Mouse (Mus musculus) lung, embryonic 16.5 days (tissue): ENCODE data around the gene 4930564D02Rik. TPM values are rescaled to one million over a fixed set of nuclear protein-coding genes. Genes with fewer than 3 reads are reported as not detected.

Source experiments
- ATAC-seq: fragments of 200-750 bp; cut with Nextera tagmentation; 2 replicates; pipeline ENCODE4 v1.8.0; 2017; ENCODE audit warnings: low read depth, mild to moderate bottlenecking, moderate library complexity
- H3K27ac ChIP-seq: fragments of 300-500 bp; sonication (generic); 2 replicates; pipeline ENCODE4 v1.5.1; 2014; ENCODE audit warnings: mild to moderate bottlenecking, control low read depth, low read length
- H3K27me3 ChIP-seq: fragments of 300-500 bp; sonication (generic); 2 replicates; pipeline ENCODE4 v1.6.1; 2014; ENCODE audit warnings: low read depth, low read length, mixed read lengths; ENCODE audit not compliant: control insufficient read depth, insufficient read depth
- H3K36me3 ChIP-seq: fragments of 300-500 bp; sonication (generic); 2 replicates; pipeline ENCODE4 v1.6.1; 2014; ENCODE audit warnings: low read length; ENCODE audit not compliant: control insufficient read depth, insufficient read depth
- H3K4me1 ChIP-seq: fragments of 300-500 bp; sonication (generic); replicated peaks from 2 replicates; pipeline ENCODE4 v1.6.1; 2014; ENCODE audit warnings: low read length, mixed read lengths; ENCODE audit not compliant: control insufficient read depth, insufficient read depth
- H3K4me2 ChIP-seq: fragments of 300-500 bp; sonication (generic); 2 replicates; pipeline ENCODE4 v1.6.1; 2014; ENCODE audit warnings: low read depth, low read length, control low read depth
- H3K4me3 ChIP-seq: fragments of 300-500 bp; sonication (generic); 2 replicates; pipeline ENCODE4 v1.5.1; 2014; ENCODE audit warnings: mild to moderate bottlenecking, low read length, control low read depth
- H3K9ac ChIP-seq: fragments of 300-500 bp; sonication (generic); 2 replicates; pipeline ENCODE4 v1.6.1; 2014; ENCODE audit warnings: low read length, control low read depth
- H3K9me3 ChIP-seq: fragments of 300-500 bp; sonication (generic); 2 replicates; pipeline ENCODE4 v1.6.1; 2016; ENCODE audit warnings: low read length; ENCODE audit not compliant: control insufficient read depth
- WGBS: fragments of 180-500 bp; shearing (Covaris S2); extraction: QIAGEN DNeasy Blood & Tissue Kit; methylation state at CpG from one replicate; pipeline ENCODE4 v1.1.7; 2014; 5-methylcytosine and 5-hydroxymethylcytosine counted together
- polyA plus RNA-seq: library from polyadenylated mRNA; unstranded; fragments of >200 nt; fragmentation: Nextera tagmentation; extraction: Ambion mirVana; gene quantifications from 2 replicates; pipeline ENCODE4 v1.2.1, GENCODE M21; 2015

Gene 4930564D02Rik
- polyA plus RNA-seq, 1 experiment from 2014 or later: not detected

GRCm38 (mm10) chr3:105040002-105040401 lies 26.6 kb upstream of the 4930564D02Rik start:
- 36% methylated on average over 8 of the region's 8 CpGs for WGBS
- Histone ChIP-seq H3K4me3 (no peak overlapping the region), H3K4me2 (no peak overlapping the region), H3K27ac (no peak overlapping the region; the same call in 1 of the 2 replicates), H3K9me3 (no peaks in the 10 kb centered on the region), H3K4me1 (peaks cover 22% of the 10 kb centered on the region), H3K9ac (no peak overlapping the region), H3K27me3 (no peaks in the 10 kb centered on the region), H3K36me3 (peaks cover 9% of the 10 kb centered on the region)
- peak; percentile 41 for ATAC-seq

GRCm38 (mm10) chr3:105040983-105041625 lies 25.5 kb upstream of the 4930564D02Rik start:
- peaks cover 5% of the 10 kb centered on the region; the same call in 1 of the 2 replicates for H3K36me3 ChIP-seq
- no peak for ATAC-seq
- no peaks in the 10 kb centered on the region for H3K27me3 ChIP-seq
- no peak overlapping the region for H3K27ac ChIP-seq
- no peak overlapping the region for H3K9ac ChIP-seq
- 86% methylated on average over 9 of the region's 9 CpGs for WGBS
- no peak overlapping the region for H3K4me3 ChIP-seq
- H3K9me3 ChIP-seq: no peaks in the 10 kb centered on the region
- H3K4me2 ChIP-seq: no peak overlapping the region
- H3K4me1 ChIP-seq: peaks cover 28% of the 10 kb centered on the region

GRCm38 (mm10) chr3:105043746-105044145 lies 22.9 kb upstream of the 4930564D02Rik start:
- WGBS: 70% methylated on average over 5 of the region's 5 CpGs
- Histone ChIP-seq H3K4me2 (no peak overlapping the region), H3K9ac (no peak overlapping the region), H3K27me3 (no peaks in the 10 kb centered on the region), H3K36me3 (no peaks in the 10 kb centered on the region), H3K27ac (no peak overlapping the region), H3K4me3 (no peak overlapping the region), H3K9me3 (no peaks in the 10 kb centered on the region), H3K4me1 (peaks cover 48% of the 10 kb centered on the region)
- ATAC-seq: no peak

GRCm38 (mm10) chr3:105046870-105047269 lies 19.8 kb upstream of the 4930564D02Rik start:
- Histone ChIP-seq H3K4me3 (no peak overlapping the region), H3K4me1 (peaks cover 53% of the 10 kb centered on the region), H3K9me3 (no peaks in the 10 kb centered on the region), H3K27me3 (no peaks in the 10 kb centered on the region), H3K4me2 (no peak overlapping the region), H3K27ac (no peak overlapping the region), H3K9ac (no peak overlapping the region), H3K36me3 (no peaks in the 10 kb centered on the region)
- no peak for ATAC-seq
- 57% methylated on average over 5 of the region's 5 CpGs for WGBS

- no peak for ATAC-seq
- no peak overlapping the region for H3K4me3 ChIP-seq
- no peak overlapping the region for H3K27ac ChIP-seq
- H3K9ac ChIP-seq: peak overlapping the region; percentile 32
- peaks cover 54% of the 10 kb centered on the region for H3K4me1 ChIP-seq
- H3K4me2 ChIP-seq: no peak overlapping the region
- H3K27me3 ChIP-seq: no peaks in the 10 kb centered on the region
- no peaks in the 10 kb centered on the region for H3K9me3 ChIP-seq
- WGBS: 34% methylated on average over 8 of the region's 8 CpGs
- H3K36me3 ChIP-seq: no peaks in the 10 kb centered on the region
Observed at GRCm38 (mm10) chr3:105047616-105048015, 19.0 kb upstream of the 4930564D02Rik start.

- Histone ChIP-seq H3K4me2 (peak overlapping the region; percentile 15), H3K27ac (no peak overlapping the region), H3K9ac (no peak overlapping the region), H3K4me1 (peaks cover 56% of the 10 kb centered on the region), H3K9me3 (no peaks in the 10 kb centered on the region), H3K4me3 (no peak overlapping the region), H3K36me3 (no peaks in the 10 kb centered on the region), H3K27me3 (no peaks in the 10 kb centered on the region)
- WGBS: 33% methylated on average over 6 of the region's 6 CpGs
- ATAC-seq: no peak
Observed at GRCm38 (mm10) chr3:105049848-105050247, 16.8 kb upstream of the 4930564D02Rik start.

GRCm38 (mm10) chr3:105051103-105051502 lies 15.5 kb upstream of the 4930564D02Rik start:
- no peaks in the 10 kb centered on the region for H3K27me3 ChIP-seq
- H3K36me3 ChIP-seq: no peaks in the 10 kb centered on the region
- WGBS: 22% methylated on average over 2 of the region's 2 CpGs
- no peaks in the 10 kb centered on the region for H3K9me3 ChIP-seq
- peak overlapping the region; percentile 81 for H3K4me3 ChIP-seq
- peaks cover 48% of the 10 kb centered on the region for H3K4me1 ChIP-seq
- H3K27ac ChIP-seq: peak overlapping the region; percentile 70
- H3K9ac ChIP-seq: peak overlapping the region; percentile 84
- no peak for ATAC-seq
- H3K4me2 ChIP-seq: peak overlapping the region; percentile 77

GRCm38 (mm10) chr3:105052171-105052936 lies 14.3 kb upstream of the 4930564D02Rik start:
- Histone ChIP-seq H3K9me3 (no peaks in the 10 kb centered on the region), H3K27me3 (no peaks in the 10 kb centered on the region), H3K4me2 (peak overlapping the region; percentile 77), H3K36me3 (no peaks in the 10 kb centered on the region), H3K4me1 (peaks cover 39% of the 10 kb centered on the region), H3K9ac (peak overlapping the region; percentile 84), H3K4me3 (peak overlapping the region; percentile 81), H3K27ac (peak overlapping the region; percentile 70)
- ATAC-seq: peak; percentile 52
- under 1% methylated on average over 37 of the region's 37 CpGs for WGBS

- ATAC-seq: peak; percentile 97
- Histone ChIP-seq H3K27ac (peak within 1 kb of the TSS; percentile 94), H3K9me3 (no peaks in the 10 kb centered on the region), H3K9ac (peak within 1 kb of the TSS; percentile 84), H3K36me3 (no peaks in the 10 kb centered on the region), H3K4me1 (peaks cover 31% of the 10 kb centered on the region), H3K4me2 (peak within 1 kb of the TSS; percentile 79), H3K27me3 (no peaks in the 10 kb centered on the region), H3K4me3 (peak within 1 kb of the TSS; percentile 81)
- WGBS: 1% methylated on average over 31 of the region's 31 CpGs
Observed at GRCm38 (mm10) chr3:105052937-105053697, 13.5 kb upstream of the 4930564D02Rik start, which contains the start of gene Cttnbp2nl. Cttnbp2nl (minus strand) TSS chr3:105053146.
